Mouse (Mus musculus): ENCODE results near the gene Klhdc10.
"Not testable (repeated sequence)": the region's sequence is repeated elsewhere in the genome, so short reads cannot be mapped to it uniquely, and the experiment has no call there.

The Klhdc10 gene

GRCm38 (mm10) chr6:30401308-30402015 lies at the start of gene Klhdc10:
Klhdc10 (plus strand) TSS chr6:30401868.
- peak; percentile 99 to 100 for DNase-seq

- no peak for DNase-seq
Observed at GRCm38 (mm10) chr6:30352762-30353161, 48.9 kb upstream of the Klhdc10 start.

- no peak for DNase-seq
Observed at GRCm38 (mm10) chr6:30353661-30354060, 48.0 kb upstream of the Klhdc10 start.

- DNase-seq = no peak
Observed at GRCm38 (mm10) chr6:30354760-30355159, 46.9 kb upstream of the Klhdc10 start.

GRCm38 (mm10) chr6:30355701-30356100 lies 46.0 kb upstream of the Klhdc10 start:
- DNase-seq = no peak

- DNase-seq = no peak
Observed at GRCm38 (mm10) chr6:30356161-30356560, 45.5 kb upstream of the Klhdc10 start.

- no peak for DNase-seq
Observed at GRCm38 (mm10) chr6:30356680-30357079, 45.0 kb upstream of the Klhdc10 start.

- peak; percentile 42 to 64 for DNase-seq
Observed at GRCm38 (mm10) chr6:30357561-30358177, 44.0 kb upstream of the Klhdc10 start.

GRCm38 (mm10) chr6:30359762-30360509 lies 41.7 kb upstream of the Klhdc10 start:
- DNase-seq = no peak

- no peak for DNase-seq
Observed at GRCm38 (mm10) chr6:30363808-30364207, 37.9 kb upstream of the Klhdc10 start.

- no peak for DNase-seq
Observed at GRCm38 (mm10) chr6:30369291-30369690, 32.4 kb upstream of the Klhdc10 start.

- no peak for DNase-seq
Observed at GRCm38 (mm10) chr6:30372627-30373369, 28.9 kb upstream of the Klhdc10 start.

GRCm38 (mm10) chr6:30374731-30375510 lies 26.7 kb upstream of the Klhdc10 start:
- no peak for DNase-seq

- DNase-seq = no peak
Observed at GRCm38 (mm10) chr6:30375791-30376190, 25.9 kb upstream of the Klhdc10 start.

GRCm38 (mm10) chr6:30381116-30381515 lies 20.6 kb upstream of the Klhdc10 start:
- no peak for DNase-seq

GRCm38 (mm10) chr6:30390271-30390670 lies 11.4 kb upstream of the Klhdc10 start:
- not testable (repeated sequence) for DNase-seq

GRCm38 (mm10) chr6:30390714-30391697 lies 10.7 kb upstream of the Klhdc10 start, which contains the start of gene Zc3hc1:
Zc3hc1 (minus strand) TSS chr6:30391028.
- DNase-seq = peak; percentile 53 to 67

GRCm38 (mm10) chr6:30391996-30392395 lies 9.7 kb upstream of the Klhdc10 start:
- no peak for DNase-seq

GRCm38 (mm10) chr6:30400146-30400545 lies 1.5 kb upstream of the Klhdc10 start:
- DNase-seq = no peak

- no peak for DNase-seq
Observed at GRCm38 (mm10) chr6:30400716-30401115, 952 bp upstream of the Klhdc10 start.

- DNase-seq = no peak
Observed at GRCm38 (mm10) chr6:30402091-30402491, 423 bp downstream of the Klhdc10 start.

Measured in thymus, adult 18-20 months (tissue).